Mouse (Mus musculus) bone marrow macrophage, adult 2 months (primary cell): ENCODE measurements around the gene Gm6268.

Source experiments
- CTCF ChIP-seq: IDR thresholded peaks from 2 replicates; pipeline ENCODE4 v1.5.1; 2012; ENCODE audit warnings: low read depth, mild to moderate bottlenecking, low read length, moderate library complexity
- POLR2A ChIP-seq: IDR thresholded peaks from 2 replicates; pipeline ENCODE4 v1.6.1; 2012; ENCODE audit warnings: mild to moderate bottlenecking, low read depth, low read length, borderline replicate concordance

GRCm38 (mm10) chrX:36437932-36438331 lies 36.9 kb downstream of the Gm6268 start:
- TF ChIP-seq CTCF (no peak), POLR2A (no peak)
